Mouse (Mus musculus) heart, embryonic 13.5 days (tissue): ENCODE measurements around the gene Kat5. TPM values are rescaled to one million over a fixed set of nuclear protein-coding genes. Genes with fewer than 3 reads are reported as not detected.

Source experiments
- ATAC-seq: fragments of 200-750 bp; cut with Nextera tagmentation; 2 replicates; pipeline ENCODE4 v1.8.0; 2017; ENCODE audit warnings: moderate TSS enrichment; ENCODE audit not compliant: insufficient number of reproducible peaks, low FRiP score, low TSS enrichment; ENCODE audit errors: extremely low read depth
- H3K27ac ChIP-seq: fragments of 300-500 bp; sonication (generic); replicated peaks from 2 replicates; pipeline ENCODE4 v1.5.1; 2015; ENCODE audit warnings: moderate library complexity, mild to moderate bottlenecking, inconsistent platforms
- H3K27me3 ChIP-seq: fragments of 300-500 bp; sonication (generic); replicated peaks from 2 replicates; pipeline ENCODE4 v1.6.1; 2015; ENCODE audit warnings: mild to moderate bottlenecking, inconsistent platforms
- H3K36me3 ChIP-seq: fragments of 300-500 bp; sonication (generic); 2 replicates; pipeline ENCODE4 v1.6.1; 2015; ENCODE audit warnings: mild to moderate bottlenecking, inconsistent platforms
- H3K4me1 ChIP-seq: fragments of 300-500 bp; sonication (generic); 2 replicates; pipeline ENCODE4 v1.6.1; 2015; ENCODE audit warnings: inconsistent platforms
- H3K4me2 ChIP-seq: fragments of 300-500 bp; sonication (generic); 2 replicates; pipeline ENCODE4 v1.6.1; 2015; ENCODE audit warnings: inconsistent platforms, mild to moderate bottlenecking, moderate library complexity
- H3K4me3 ChIP-seq: fragments of 300-500 bp; sonication (generic); 2 replicates; pipeline ENCODE4 v1.5.1; 2015; ENCODE audit warnings: moderate library complexity, mild to moderate bottlenecking, inconsistent platforms
- H3K9ac ChIP-seq: fragments of 300-500 bp; sonication (generic); 2 replicates; pipeline ENCODE4 v1.6.1; 2015; ENCODE audit warnings: inconsistent platforms, mild to moderate bottlenecking, moderate library complexity
- H3K9me3 ChIP-seq: fragments of 300-500 bp; sonication (generic); 2 replicates; pipeline ENCODE4 v1.6.1; 2016; ENCODE audit warnings: inconsistent platforms
- WGBS: fragments of 180-500 bp; shearing (Covaris S2); methylation state at CpG from one replicate; pipeline ENCODE4 v1.1.7; 2015; ENCODE audit warnings: mixed read lengths; 5-methylcytosine and 5-hydroxymethylcytosine counted together
- polyA plus RNA-seq: library from polyadenylated mRNA; unstranded; fragments of >200 nt; fragmentation: Nextera tagmentation; extraction: Ambion mirVana; gene quantifications from 2 replicates; pipeline ENCODE4 v1.2.1, GENCODE M21; 2015

Kat5 gene
- polyA plus RNA-seq, result 31.0 and 31.5 TPM in 2 replicates

DNA sequence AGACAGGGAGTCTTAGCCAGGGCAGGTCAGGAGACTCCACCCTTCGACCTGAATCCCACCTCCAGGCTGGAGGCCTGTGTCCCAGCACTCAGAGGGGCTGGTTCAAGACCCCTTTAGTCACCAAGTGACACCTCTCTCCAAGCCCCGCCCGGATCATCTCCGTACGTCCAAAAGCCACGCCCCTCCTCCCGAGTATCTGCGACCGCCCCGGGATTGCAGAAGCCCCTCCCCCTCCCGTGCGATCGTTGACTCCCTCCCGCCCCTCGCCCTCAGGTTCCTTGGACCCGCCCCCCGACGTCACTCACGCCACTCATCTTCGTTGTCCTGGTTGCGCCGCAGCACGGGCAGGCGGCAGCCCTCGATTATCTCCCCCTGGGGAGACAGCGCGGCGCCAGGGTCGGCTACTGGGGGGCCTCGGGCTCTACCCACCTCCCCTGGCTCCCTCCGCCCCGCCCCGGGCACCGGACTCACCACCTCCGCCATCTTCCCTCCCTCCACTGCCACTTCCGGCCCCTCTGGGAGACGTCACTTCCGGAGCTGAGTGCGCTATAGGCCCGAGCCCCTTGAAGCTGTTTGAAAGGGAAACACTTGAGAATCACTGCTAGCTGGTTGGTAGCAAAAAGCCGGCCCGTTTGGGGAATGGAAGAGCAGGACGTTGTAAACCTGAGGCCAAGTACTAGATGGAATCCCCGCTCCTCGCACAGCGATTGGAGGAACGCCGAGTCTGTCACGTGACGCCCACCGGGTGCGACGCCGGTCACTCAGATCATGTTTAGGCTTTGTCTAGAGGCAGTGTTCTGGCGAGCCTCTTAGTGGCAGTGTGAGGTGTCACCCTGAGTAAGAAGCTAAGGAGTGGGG is at the start of gene Kat5:
Gene Kat5, minus strand, starts transcription at position 691 of the 858 bp plus-strand sequence.
- H3K4me2 ChIP-seq, result peak within 1 kb of the TSS; percentile 88
- H3K4me3 ChIP-seq, result peak within 1 kb of the TSS; percentile 71
- WGBS, result 2% methylated on average over 52 of the region's 55 CpGs
- H3K36me3 ChIP-seq, result peaks cover 43% of the 10 kb centered on the region
- peaks cover 27% of the 10 kb centered on the region for H3K4me1 ChIP-seq
- H3K9ac ChIP-seq, result peak within 1 kb of the TSS; percentile 86
- H3K9me3 ChIP-seq, result no peaks in the 10 kb centered on the region
- peak; percentile 83 for ATAC-seq
- peaks cover 4% of the 10 kb centered on the region; the same call in 1 of the 2 replicates for H3K27me3 ChIP-seq
- peak within 1 kb of the TSS; percentile 96 for H3K27ac ChIP-seq

DNA sequence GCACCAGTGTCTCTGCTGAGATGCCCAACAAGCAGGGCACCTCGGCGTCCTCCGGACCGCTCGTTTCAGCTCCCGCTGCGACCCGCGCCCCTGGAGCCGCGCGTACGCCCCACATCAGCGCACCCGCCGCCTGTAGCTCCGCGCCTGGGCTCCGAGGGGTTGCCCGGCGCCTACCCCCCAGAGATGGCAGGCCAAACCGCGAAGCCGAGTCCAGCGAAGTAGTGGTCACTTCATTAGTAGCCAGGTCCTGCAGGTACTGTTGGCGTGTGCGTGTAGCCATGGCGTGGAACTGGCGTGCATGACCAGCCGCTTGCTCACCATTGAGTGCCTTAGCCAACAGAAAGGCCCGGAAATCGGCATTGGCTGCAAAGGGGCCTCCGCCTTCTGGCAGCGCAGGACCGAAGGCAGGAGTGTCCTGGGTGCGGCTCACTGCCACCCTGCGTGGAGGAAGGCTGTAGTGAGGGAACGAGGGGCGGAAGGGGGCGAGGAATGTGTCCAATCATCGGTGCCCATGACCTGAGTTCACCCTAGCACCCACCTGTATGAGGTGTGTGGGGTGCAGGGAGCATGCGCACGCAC is 44.8 kb upstream of the Kat5 start:
- peaks cover 30% of the 10 kb centered on the region for H3K27me3 ChIP-seq
- H3K36me3 ChIP-seq, result peaks cover 94% of the 10 kb centered on the region
- peaks cover 15% of the 10 kb centered on the region for H3K4me1 ChIP-seq
- peak overlapping the region; percentile 50 for H3K4me3 ChIP-seq
- H3K27ac ChIP-seq, result no peak overlapping the region
- no peaks in the 10 kb centered on the region for H3K9me3 ChIP-seq
- 24% methylated on average over 43 of the region's 43 CpGs for WGBS
- no peak for ATAC-seq
- peak overlapping the region; percentile 80 for H3K4me2 ChIP-seq
- peak overlapping the region; percentile 68 for H3K9ac ChIP-seq

DNA sequence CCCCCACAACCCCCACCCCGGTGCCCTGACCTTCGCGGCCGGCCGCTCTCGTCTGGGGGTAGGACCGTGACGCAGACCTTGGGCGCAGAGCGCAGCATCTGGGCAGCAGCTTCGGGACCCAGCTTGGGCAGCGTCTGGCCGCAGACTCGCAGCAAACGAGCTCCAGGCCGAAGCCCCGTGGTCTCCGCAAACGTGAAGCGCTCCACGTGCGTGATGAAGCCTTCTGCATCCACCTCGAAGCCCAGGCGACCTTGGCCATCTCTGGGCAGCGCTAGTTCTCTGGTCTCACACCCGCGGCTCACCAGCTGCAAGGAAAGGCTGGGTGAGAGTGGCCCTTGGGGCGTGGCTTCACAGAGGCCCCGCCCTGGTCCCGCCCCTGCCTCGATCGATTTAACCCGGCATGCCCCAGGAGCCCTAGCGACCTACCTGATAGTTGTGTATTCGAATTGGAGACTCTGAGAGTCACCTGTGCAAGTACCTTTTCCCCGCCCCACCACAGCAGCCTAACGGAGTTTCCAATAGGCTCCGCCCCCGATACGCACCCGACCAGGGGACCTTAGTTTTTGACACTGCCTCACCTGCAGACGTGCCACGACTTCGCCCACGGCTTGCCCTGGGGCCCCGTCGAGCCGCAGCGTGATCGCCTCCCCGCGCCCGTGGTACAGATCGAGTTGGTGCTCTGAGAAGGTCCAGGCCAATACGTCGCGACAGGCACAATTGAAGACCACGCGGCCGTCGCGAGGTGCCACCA is 44.1 kb upstream of the Kat5 start:
- H3K27ac ChIP-seq, result no peak overlapping the region
- 13% methylated on average over 62 of the region's 62 CpGs for WGBS
- H3K36me3 ChIP-seq, result peaks cover 89% of the 10 kb centered on the region
- H3K4me2 ChIP-seq, result peak overlapping the region; percentile 80
- H3K4me3 ChIP-seq, result peak overlapping the region; percentile 50
- H3K9me3 ChIP-seq, result no peaks in the 10 kb centered on the region
- H3K9ac ChIP-seq, result peak overlapping the region; percentile 68
- peak; percentile 2; the same call in 1 of the 2 replicates for ATAC-seq
- H3K4me1 ChIP-seq, result peaks cover 22% of the 10 kb centered on the region
- H3K27me3 ChIP-seq, result peaks cover 30% of the 10 kb centered on the region

DNA sequence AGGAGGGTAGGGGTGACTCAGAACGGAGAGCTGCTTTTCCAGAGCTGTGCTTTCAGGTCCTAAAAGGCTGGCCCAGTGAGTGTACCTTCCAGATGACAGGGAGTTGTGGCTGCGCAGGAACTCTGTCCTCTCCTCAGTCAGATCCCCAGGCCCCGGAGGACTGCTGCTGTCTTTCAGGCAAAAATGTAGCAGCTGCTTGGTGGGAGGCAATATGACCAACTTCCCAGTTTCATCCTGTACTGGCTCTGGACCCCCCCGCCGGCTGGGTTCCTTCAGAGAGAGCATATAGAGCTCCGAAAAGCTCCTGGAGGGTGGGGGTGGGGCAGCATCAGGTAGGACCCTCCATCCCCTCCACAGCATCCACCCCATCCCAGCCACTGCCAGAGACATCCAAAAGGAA is 42.5 kb upstream of the Kat5 start:
- Histone ChIP-seq H3K9ac (no peak overlapping the region), H3K27me3 (peaks cover 30% of the 10 kb centered on the region), H3K4me1 (peaks cover 35% of the 10 kb centered on the region), H3K4me2 (no peak overlapping the region), H3K36me3 (peaks cover 82% of the 10 kb centered on the region), H3K27ac (no peak overlapping the region), H3K4me3 (no peak overlapping the region), H3K9me3 (no peaks in the 10 kb centered on the region)
- ATAC-seq, result no peak
- WGBS, result 78% methylated on average over 6 of the region's 6 CpGs

DNA sequence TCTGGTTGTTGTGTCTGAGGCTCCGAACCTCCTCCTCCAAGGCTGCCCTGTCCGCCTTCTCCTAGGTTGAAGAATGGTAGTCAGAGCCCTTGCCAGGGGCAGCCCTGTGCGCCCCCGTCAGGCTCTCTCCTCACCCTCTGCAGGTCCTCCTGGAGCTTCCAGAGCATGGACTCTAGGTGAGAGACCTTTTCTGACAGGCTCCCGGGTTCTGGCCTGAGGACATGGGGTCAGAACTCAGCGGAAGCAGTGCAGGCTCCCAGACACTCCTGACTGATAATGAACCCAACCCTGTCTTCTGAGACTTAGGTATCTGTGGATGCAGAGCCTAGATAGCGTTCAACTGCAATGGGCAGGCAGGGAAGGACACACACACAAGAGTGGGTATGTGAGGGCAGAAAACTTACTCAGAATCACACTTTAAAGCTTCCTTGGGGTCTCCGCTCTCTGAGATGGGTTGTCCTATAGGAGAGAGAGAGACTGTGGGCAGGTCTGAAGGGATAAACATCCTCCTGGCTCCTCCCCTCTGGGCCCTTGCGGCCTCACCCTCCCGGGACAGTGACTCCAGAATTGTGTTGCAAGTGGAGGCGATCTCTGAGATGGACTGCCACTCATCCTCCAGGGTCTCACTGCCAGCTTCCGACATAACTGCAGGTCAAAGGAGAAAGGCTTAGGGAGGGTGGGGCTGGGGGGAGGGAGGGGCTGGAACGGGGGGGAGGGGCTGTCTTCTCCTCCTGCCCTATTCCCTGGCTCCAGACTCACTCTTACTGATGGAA is 41.7 kb upstream of the Kat5 start:
- Histone ChIP-seq H3K36me3 (peaks cover 82% of the 10 kb centered on the region), H3K27ac (no peak overlapping the region), H3K9me3 (no peaks in the 10 kb centered on the region), H3K4me2 (no peak overlapping the region), H3K4me1 (peaks cover 35% of the 10 kb centered on the region), H3K9ac (no peak overlapping the region), H3K27me3 (peaks cover 27% of the 10 kb centered on the region), H3K4me3 (no peak overlapping the region)
- WGBS, result 54% methylated on average over 13 of the region's 13 CpGs
- ATAC-seq, result no peak

DNA sequence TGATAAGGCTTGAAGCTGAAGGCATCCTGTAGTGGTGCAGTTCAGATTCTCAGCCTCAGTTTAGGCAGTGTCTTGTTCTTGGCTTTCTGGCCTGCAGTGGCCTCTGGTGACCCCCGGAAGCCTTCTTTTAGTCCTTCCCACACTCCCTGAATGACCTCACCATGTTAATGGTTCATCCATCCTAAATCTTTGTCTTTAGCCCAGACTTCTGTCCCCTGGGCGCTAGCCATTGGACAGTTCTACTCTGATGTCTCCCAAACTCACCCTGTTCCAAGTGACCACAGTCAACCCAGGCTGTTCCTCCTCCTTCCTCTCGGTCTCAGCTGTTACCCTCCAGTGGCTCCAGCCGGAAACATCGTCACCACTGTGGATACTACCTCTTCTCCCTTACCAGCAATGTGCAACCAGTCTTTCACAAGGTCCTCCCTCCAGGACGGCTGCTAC is 39.3 kb upstream of the Kat5 start:
- Histone ChIP-seq H3K27ac (peak overlapping the region; percentile 93), H3K4me3 (peak overlapping the region; percentile 39), H3K36me3 (peaks cover 82% of the 10 kb centered on the region), H3K9ac (peak overlapping the region; percentile 75), H3K4me1 (peaks cover 27% of the 10 kb centered on the region), H3K9me3 (no peaks in the 10 kb centered on the region), H3K4me2 (peak overlapping the region; percentile 68), H3K27me3 (peaks cover 3% of the 10 kb centered on the region)
- ATAC-seq, result no peak
- WGBS, result 58% methylated on average over 6 of the region's 6 CpGs

DNA sequence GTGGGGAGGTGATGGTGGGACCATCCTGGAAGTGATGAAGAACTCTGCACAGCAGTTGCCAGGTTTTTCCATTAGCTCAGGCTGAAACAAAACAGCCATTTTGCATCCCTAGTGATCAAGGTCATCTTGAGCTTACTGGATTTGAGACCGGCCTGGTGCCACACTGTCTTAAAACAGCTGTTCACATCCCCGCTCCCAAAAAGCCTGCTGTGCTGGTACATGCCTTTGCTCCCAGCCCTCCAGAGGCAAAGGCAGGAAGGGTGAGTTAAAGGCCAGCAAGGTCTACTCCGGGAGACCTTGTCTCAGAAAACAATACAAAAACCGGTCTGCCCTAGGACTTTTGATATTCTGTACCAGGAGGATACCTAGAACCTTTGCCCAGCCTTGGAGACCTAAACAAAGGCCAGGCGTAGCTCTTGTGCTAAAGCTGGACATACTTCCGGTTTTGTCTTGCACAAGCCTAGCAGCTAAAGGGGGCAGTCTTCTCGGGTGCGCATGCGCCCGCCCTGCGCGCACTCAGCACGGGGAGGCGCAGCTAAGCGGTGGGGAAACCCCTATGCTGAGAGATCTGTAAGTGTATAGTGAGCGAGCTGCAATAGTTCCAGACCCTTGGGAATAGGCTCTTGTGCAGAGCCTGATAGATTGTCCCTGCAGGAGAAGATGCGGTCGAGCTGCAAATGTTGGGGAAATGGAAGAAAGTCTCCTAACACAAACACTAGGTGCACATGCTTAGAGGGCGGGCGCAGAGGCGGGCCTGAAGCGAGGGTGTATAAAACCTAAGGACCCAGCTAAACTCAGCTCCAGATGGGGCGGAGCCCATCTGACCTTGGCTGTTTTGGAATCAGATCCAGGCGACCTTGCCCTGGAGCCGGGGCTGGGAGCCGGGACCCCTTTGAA is 38.6 kb upstream of the Kat5 start:
- Histone ChIP-seq H3K27ac (peak overlapping the region; percentile 93), H3K27me3 (no peaks in the 10 kb centered on the region), H3K36me3 (peaks cover 82% of the 10 kb centered on the region), H3K9ac (peak overlapping the region; percentile 75), H3K9me3 (no peaks in the 10 kb centered on the region), H3K4me2 (peak overlapping the region; percentile 68), H3K4me1 (peaks cover 20% of the 10 kb centered on the region), H3K4me3 (peak overlapping the region; percentile 39)
- peak; percentile 70 for ATAC-seq
- 10% methylated on average over 26 of the region's 26 CpGs for WGBS

DNA sequence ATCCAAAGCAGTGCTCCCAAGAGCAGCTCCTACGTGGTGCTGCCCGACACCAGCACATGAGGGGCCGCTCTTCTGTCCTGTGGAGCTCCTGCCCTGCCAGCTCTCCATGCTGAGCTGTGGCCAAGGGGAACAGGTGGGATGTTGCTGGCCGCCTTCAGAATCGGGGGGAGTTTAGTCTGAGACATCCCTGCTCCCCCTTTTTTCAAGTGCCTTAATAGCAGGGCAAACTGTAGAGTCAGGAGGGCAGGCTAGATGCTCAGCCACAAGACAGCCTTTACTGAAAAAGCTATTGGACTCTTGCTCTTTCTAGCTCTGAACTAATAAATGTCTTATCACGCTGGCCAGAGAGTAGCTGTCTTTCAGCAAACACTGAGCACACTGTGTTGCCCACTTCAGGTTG is 37.8 kb upstream of the Kat5 start:
- H3K27ac ChIP-seq, result peak overlapping the region; percentile 93
- H3K4me3 ChIP-seq, result no peak overlapping the region
- peaks cover 20% of the 10 kb centered on the region for H3K4me1 ChIP-seq
- no peak for ATAC-seq
- no peak overlapping the region for H3K4me2 ChIP-seq
- no peaks in the 10 kb centered on the region for H3K27me3 ChIP-seq
- no peaks in the 10 kb centered on the region for H3K9me3 ChIP-seq
- H3K36me3 ChIP-seq, result peaks cover 82% of the 10 kb centered on the region
- H3K9ac ChIP-seq, result peak overlapping the region; percentile 75
- 92% methylated on average over 6 of the region's 6 CpGs for WGBS

DNA sequence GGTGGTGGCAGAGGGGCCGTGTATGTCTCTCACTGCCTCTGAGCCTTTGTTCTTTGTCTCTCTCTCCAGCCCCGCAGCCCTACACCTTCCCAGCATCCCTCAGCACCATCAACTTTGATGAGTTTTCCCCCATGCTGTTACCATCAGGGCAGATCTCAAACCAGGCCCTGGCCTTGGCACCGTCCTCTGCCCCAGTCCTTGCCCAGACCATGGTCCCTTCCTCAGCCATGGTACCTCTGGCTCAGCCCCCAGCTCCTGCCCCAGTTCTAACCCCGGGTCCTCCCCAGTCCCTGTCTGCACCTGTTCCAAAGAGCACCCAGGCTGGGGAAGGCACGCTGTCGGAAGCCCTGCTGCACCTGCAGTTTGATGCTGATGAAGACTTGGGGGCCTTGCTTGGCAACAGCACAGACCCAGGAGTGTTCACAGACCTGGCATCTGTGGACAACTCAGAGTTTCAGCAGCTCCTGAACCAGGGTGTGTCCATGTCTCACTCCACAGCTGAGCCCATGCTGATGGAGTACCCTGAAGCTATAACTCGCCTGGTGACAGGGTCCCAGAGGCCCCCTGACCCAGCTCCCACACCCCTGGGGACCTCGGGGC is 36.8 kb upstream of the Kat5 start:
- Histone ChIP-seq H3K36me3 (peaks cover 82% of the 10 kb centered on the region), H3K9ac (no peak overlapping the region), H3K27me3 (no peaks in the 10 kb centered on the region), H3K4me1 (peaks cover 20% of the 10 kb centered on the region), H3K4me2 (no peak overlapping the region), H3K9me3 (no peaks in the 10 kb centered on the region), H3K27ac (no peak overlapping the region), H3K4me3 (no peak overlapping the region)
- 93% methylated on average over 8 of the region's 8 CpGs for whole genome bisulfite sequencing
- no peak for ATAC-seq

DNA sequence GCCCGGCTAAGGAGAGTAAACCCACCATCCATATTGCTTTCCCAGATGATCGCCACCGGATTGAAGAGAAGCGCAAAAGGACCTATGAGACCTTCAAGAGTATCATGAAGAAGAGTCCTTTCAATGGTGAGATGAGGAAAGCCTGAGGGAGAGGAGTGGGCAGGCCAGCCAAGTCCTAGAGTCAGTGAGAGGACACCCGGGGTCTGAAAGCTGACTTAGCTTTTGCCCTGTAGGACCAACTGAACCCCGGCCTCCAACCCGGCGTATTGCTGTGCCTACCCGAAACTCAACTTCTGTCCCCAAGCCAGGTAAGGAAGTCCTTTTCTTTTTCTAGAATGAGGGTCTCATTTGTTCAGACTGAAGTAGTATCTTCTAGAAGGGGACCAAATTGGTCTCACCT is 35.2 kb upstream of the Kat5 start:
- Histone ChIP-seq H3K9me3 (no peaks in the 10 kb centered on the region), H3K4me3 (no peak overlapping the region)
- no peak for ATAC-seq

More for the DNA sequence above, 35.2 kb upstream of the Kat5 start:
- Histone ChIP-seq H3K9ac (no peak overlapping the region), H3K27ac (no peak overlapping the region), H3K4me1 (peaks cover 30% of the 10 kb centered on the region), H3K4me2 (no peak overlapping the region), H3K27me3 (no peaks in the 10 kb centered on the region), H3K36me3 (peaks cover 82% of the 10 kb centered on the region)
- WGBS, result 93% methylated on average over 9 of the region's 9 CpGs
